Mouse (Mus musculus): Measurements from ENCODE around the gene Tbc1d2b. TPM values are rescaled to one million over a fixed set of nuclear protein-coding genes. Genes with fewer than 3 reads are reported as not detected.

The Tbc1d2b gene
- polyA plus RNA-seq, 1 experiment from 2014 or later = 4.3 TPM

- no peaks in the 10 kb centered on the region for H3K9me3 ChIP-seq (replicated peaks; ENCODE audit: control insufficient read depth, low read length)
- DNase-seq (ENCODE audit: low spot score) (no peak), ATAC-seq (no peak)
- no peaks in the 10 kb centered on the region for H3K36me3 ChIP-seq (ENCODE audit: control insufficient read depth, insufficient read depth, low read length)
- H3K27ac ChIP-seq (ENCODE audit: low read depth, low read length) = no peak overlapping the region
- WGBS = 78% methylated on average over 13 of the region's 13 CpGs
- H3K4me2 ChIP-seq (ENCODE audit: low read length) = no peak overlapping the region
- no peak overlapping the region for H3K9ac ChIP-seq (ENCODE audit: low read length)
- no peaks in the 10 kb centered on the region for H3K27me3 ChIP-seq (replicated peaks; ENCODE audit: control insufficient read depth, insufficient read depth, low read length)
- no peaks in the 10 kb centered on the region for H3K4me1 ChIP-seq (ENCODE audit: control insufficient read depth, insufficient read depth, low read length)
- no peak overlapping the region for H3K4me3 ChIP-seq (ENCODE audit: low read depth, low read length)
These were observed 9.8 kb downstream of the Tbc1d2b start for GRCm38 (mm10) chr9:90260600-90261375.

GRCm38 (mm10) chr9:90260079-90260478, 10.5 kb downstream of the Tbc1d2b start:
- Histone ChIP-seq H3K4me3 (ENCODE audit: low read depth, low read length) (no peak overlapping the region), H3K4me2 (ENCODE audit: low read length) (no peak overlapping the region), H3K4me1 (ENCODE audit: control insufficient read depth, insufficient read depth, low read length) (no peaks in the 10 kb centered on the region), H3K9ac (ENCODE audit: low read length) (no peak overlapping the region), H3K36me3 (ENCODE audit: control insufficient read depth, insufficient read depth, low read length) (no peaks in the 10 kb centered on the region), H3K27me3 (replicated peaks; ENCODE audit: control insufficient read depth, insufficient read depth, low read length) (no peaks in the 10 kb centered on the region), H3K27ac (ENCODE audit: low read depth, low read length) (no peak overlapping the region), H3K9me3 (replicated peaks; ENCODE audit: control insufficient read depth, low read length) (no peaks in the 10 kb centered on the region)
- ATAC-seq (no peak), DNase-seq (ENCODE audit: low spot score) (no peak)
- 90% methylated on average over 6 of the region's 6 CpGs for WGBS

GRCm38 (mm10) chr9:90259400-90259950, 11.1 kb downstream of the Tbc1d2b start:
- Histone ChIP-seq H3K4me1 (ENCODE audit: control insufficient read depth, insufficient read depth, low read length) (no peaks in the 10 kb centered on the region), H3K4me3 (ENCODE audit: low read depth, low read length) (no peak overlapping the region), H3K9me3 (replicated peaks; ENCODE audit: control insufficient read depth, low read length) (no peaks in the 10 kb centered on the region), H3K4me2 (ENCODE audit: low read length) (no peak overlapping the region), H3K27me3 (replicated peaks; ENCODE audit: control insufficient read depth, insufficient read depth, low read length) (no peaks in the 10 kb centered on the region), H3K36me3 (ENCODE audit: control insufficient read depth, insufficient read depth, low read length) (no peaks in the 10 kb centered on the region), H3K9ac (ENCODE audit: low read length) (no peak overlapping the region), H3K27ac (ENCODE audit: low read depth, low read length) (no peak overlapping the region)
- WGBS = 91% methylated on average over 12 of the region's 12 CpGs
- no peak for ATAC-seq
- no peak for DNase-seq (ENCODE audit: low spot score)

DNA sequence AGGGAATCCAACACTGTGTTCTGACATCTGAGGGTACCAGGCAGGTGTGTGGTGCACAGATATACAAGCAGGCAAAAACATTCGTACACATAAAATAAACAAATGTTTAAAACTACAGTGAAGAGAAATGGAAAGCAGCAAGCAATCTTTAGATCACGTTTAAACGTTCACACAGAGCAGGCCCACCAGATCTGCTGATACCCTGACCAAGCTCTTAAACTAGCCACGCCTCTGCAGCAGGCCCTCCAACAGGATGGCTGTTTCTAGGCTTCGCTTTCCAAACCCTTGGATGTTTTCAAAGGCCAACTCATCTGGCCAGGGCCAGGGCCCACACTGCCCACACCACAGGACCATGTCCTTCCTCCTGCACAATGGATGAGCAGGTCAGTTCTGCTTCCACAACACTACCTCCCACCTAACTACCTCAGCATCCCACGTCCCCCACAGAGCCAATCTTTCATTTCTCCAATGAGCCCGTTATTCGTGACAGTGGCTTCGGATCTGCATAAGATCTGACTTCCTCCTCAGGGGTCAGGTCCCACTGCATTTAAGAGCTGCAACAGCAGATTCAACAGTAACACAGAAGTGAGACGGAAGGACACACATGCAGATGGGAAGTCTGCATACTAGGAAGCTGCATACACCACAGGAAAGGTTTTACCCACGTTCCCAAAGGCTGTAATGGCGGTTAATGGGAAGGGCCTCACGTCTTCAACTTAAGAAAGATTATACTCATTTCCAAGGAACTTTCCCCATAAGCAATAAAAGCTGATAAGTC, 12.7 kb downstream of the Tbc1d2b start:
- H3K4me2 ChIP-seq (ENCODE audit: low read length) = no peak overlapping the region
- no peaks in the 10 kb centered on the region for H3K27me3 ChIP-seq (replicated peaks; ENCODE audit: control insufficient read depth, insufficient read depth, low read length)
- H3K27ac ChIP-seq (ENCODE audit: low read depth, low read length) = no peak overlapping the region
- 93% methylated on average over 13 of the region's 13 CpGs for WGBS
- no peak for DNase-seq (ENCODE audit: low spot score)
- ATAC-seq = no peak
- H3K4me1 ChIP-seq (ENCODE audit: control insufficient read depth, insufficient read depth, low read length) = no peaks in the 10 kb centered on the region
- H3K9me3 ChIP-seq (replicated peaks; ENCODE audit: control insufficient read depth, low read length) = no peaks in the 10 kb centered on the region
- H3K9ac ChIP-seq (ENCODE audit: low read length) = no peak overlapping the region
- H3K4me3 ChIP-seq (ENCODE audit: low read depth, low read length) = no peak overlapping the region
- no peaks in the 10 kb centered on the region for H3K36me3 ChIP-seq (ENCODE audit: control insufficient read depth, insufficient read depth, low read length)

DNA sequence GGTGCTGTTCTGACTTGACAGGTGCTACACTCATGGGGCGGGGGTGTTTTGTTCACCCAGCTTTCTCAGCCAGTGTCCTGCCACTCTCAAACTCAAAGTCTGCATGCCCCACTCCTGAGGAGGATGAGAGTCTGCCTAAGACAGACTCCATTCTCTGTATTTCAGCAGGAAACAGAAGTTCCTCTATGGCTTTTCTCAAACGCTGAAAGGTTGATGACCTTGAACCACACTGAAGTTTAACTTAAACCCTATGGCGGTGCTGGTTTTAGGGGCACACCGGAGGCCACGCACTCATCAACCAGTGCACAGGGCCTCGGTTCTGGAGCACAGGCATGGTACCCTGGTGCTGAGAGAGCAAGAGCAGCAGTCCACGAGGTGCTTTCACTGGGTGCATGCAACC, 13.4 kb downstream of the Tbc1d2b start:
- no peak overlapping the region for H3K4me3 ChIP-seq (ENCODE audit: low read depth, low read length)
- no peaks in the 10 kb centered on the region for H3K9me3 ChIP-seq (replicated peaks; ENCODE audit: control insufficient read depth, low read length)
- H3K27me3 ChIP-seq (replicated peaks; ENCODE audit: control insufficient read depth, insufficient read depth, low read length) = no peaks in the 10 kb centered on the region
- ATAC-seq (no peak), DNase-seq (ENCODE audit: low spot score) (no peak)
- WGBS = 88% methylated on average over 7 of the region's 7 CpGs
- H3K27ac ChIP-seq (ENCODE audit: low read depth, low read length) = no peak overlapping the region
- no peaks in the 10 kb centered on the region for H3K4me1 ChIP-seq (ENCODE audit: control insufficient read depth, insufficient read depth, low read length)
- H3K4me2 ChIP-seq (ENCODE audit: low read length) = no peak overlapping the region
- no peak overlapping the region for H3K9ac ChIP-seq (ENCODE audit: low read length)
- H3K36me3 ChIP-seq (ENCODE audit: control insufficient read depth, insufficient read depth, low read length) = no peaks in the 10 kb centered on the region

GRCm38 (mm10) chr9:90255844-90256405, 14.7 kb downstream of the Tbc1d2b start:
- H3K4me3 ChIP-seq (ENCODE audit: low read depth, low read length) = no peak overlapping the region
- H3K9me3 ChIP-seq (replicated peaks; ENCODE audit: control insufficient read depth, low read length) = no peaks in the 10 kb centered on the region
- H3K27me3 ChIP-seq (replicated peaks; ENCODE audit: control insufficient read depth, insufficient read depth, low read length) = no peaks in the 10 kb centered on the region
- H3K36me3 ChIP-seq (ENCODE audit: control insufficient read depth, insufficient read depth, low read length) = no peaks in the 10 kb centered on the region
- H3K4me1 ChIP-seq (ENCODE audit: control insufficient read depth, insufficient read depth, low read length) = no peaks in the 10 kb centered on the region
- no peak overlapping the region for H3K4me2 ChIP-seq (ENCODE audit: low read length)
- ATAC-seq (no peak), DNase-seq (ENCODE audit: low spot score) (no peak)
- WGBS = 65% methylated on average over 6 of the region's 6 CpGs
- H3K27ac ChIP-seq (ENCODE audit: low read depth, low read length) = no peak overlapping the region
- H3K9ac ChIP-seq (ENCODE audit: low read length) = no peak overlapping the region

GRCm38 (mm10) chr9:90253181-90253580, 17.4 kb downstream of the Tbc1d2b start:
- no peak overlapping the region for H3K27ac ChIP-seq (ENCODE audit: low read depth, low read length)
- no peaks in the 10 kb centered on the region for H3K36me3 ChIP-seq (ENCODE audit: control insufficient read depth, insufficient read depth, low read length)
- H3K9ac ChIP-seq (ENCODE audit: low read length) = no peak overlapping the region
- ATAC-seq = no peak
- no peak overlapping the region for H3K4me3 ChIP-seq (ENCODE audit: low read depth, low read length)
- WGBS = 94% methylated on average over 2 of the region's 2 CpGs
- no peaks in the 10 kb centered on the region for H3K27me3 ChIP-seq (replicated peaks; ENCODE audit: control insufficient read depth, insufficient read depth, low read length)
- no peaks in the 10 kb centered on the region for H3K4me1 ChIP-seq (ENCODE audit: control insufficient read depth, insufficient read depth, low read length)
- no peak overlapping the region for H3K4me2 ChIP-seq (ENCODE audit: low read length)
- DNase-seq (ENCODE audit: low spot score) = no peak
- no peaks in the 10 kb centered on the region for H3K9me3 ChIP-seq (replicated peaks; ENCODE audit: control insufficient read depth, low read length)

- Histone ChIP-seq H3K36me3 (ENCODE audit: control insufficient read depth, insufficient read depth, low read length) (0 out of 2 replicates have a peak, but pooled peaks cover 3% of the 10 kb centered on the region), H3K4me3 (ENCODE audit: low read depth, low read length) (no peak overlapping the region), H3K4me1 (ENCODE audit: control insufficient read depth, insufficient read depth, low read length) (no peaks in the 10 kb centered on the region), H3K9me3 (replicated peaks; ENCODE audit: control insufficient read depth, low read length) (no peaks in the 10 kb centered on the region), H3K27me3 (replicated peaks; ENCODE audit: control insufficient read depth, insufficient read depth, low read length) (no peaks in the 10 kb centered on the region), H3K9ac (ENCODE audit: low read length) (no peak overlapping the region), H3K27ac (ENCODE audit: low read depth, low read length) (no peak overlapping the region), H3K4me2 (ENCODE audit: low read length) (no peak overlapping the region)
- no peak for ATAC-seq
- no peak for DNase-seq (ENCODE audit: low spot score)
- 86% methylated on average over 13 of the region's 13 CpGs for WGBS
These were observed 19.4 kb downstream of the Tbc1d2b start for GRCm38 (mm10) chr9:90250964-90251750.
